Mouse (Mus musculus): ENCODE results near the gene Sema4a. TPM values are rescaled to one million over a fixed set of nuclear protein-coding genes. Genes with fewer than 3 reads are reported as not detected.

Sema4a gene
- polyA plus RNA-seq, 1 experiment from 2014 or later, result 32.8 TPM

DNA sequence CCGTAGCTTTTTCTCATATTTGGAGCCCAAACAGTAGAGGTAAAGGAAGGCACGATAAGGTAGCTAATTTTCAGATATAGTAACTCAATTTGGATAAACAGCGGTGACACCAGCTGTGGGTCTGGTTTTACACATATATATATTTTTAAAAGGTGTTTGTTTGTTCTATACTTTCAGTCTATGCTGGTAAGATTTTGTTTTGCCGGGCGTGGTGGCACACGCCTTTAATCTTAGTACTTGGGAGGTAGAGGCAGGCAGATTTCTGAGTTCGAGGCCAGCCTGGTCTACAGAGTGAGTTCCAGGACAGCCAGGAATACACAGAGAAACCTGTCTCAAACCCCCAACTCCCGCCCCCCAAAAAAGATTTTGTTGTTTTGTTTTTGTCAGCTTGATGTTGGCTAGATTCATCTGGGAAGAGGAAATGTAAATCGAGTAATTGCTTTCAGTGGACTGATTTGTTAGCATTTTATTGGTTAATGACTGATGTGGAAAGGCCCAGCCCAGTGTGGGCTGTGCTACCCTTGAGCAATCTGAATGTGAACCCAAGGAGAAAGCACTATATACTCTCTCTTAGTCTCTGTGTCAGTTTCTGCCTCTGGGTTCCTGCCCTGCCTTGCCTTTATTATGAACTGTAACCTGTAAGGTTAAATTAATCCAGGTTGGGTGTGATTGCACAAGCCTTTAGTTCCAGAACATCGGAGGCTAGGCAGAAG is 35.1 kb downstream of the Sema4a start:
- no peaks in the 10 kb centered on the region for H3K9me3 ChIP-seq (ENCODE audit: control insufficient read depth, low read length)
- H3K4me3 ChIP-seq (ENCODE audit: low read length), result no peak overlapping the region
- H3K27me3 ChIP-seq (replicated peaks; ENCODE audit: control insufficient read depth, insufficient read depth, low read length), result no peaks in the 10 kb centered on the region
- peaks cover under 1% of the 10 kb centered on the region; the same call in 1 of the 2 replicates for H3K36me3 ChIP-seq (ENCODE audit: control insufficient read depth, insufficient read depth, low read length)
- no peak for ATAC-seq
- 89% methylated on average over 10 of the region's 10 CpGs for WGBS
- H3K4me1 ChIP-seq (ENCODE audit: control insufficient read depth, insufficient read depth, low read depth, low read length), result peaks cover 24% of the 10 kb centered on the region
- H3K27ac ChIP-seq (ENCODE audit: low read depth, low read length), result no peak overlapping the region
- no peak overlapping the region; the same call in 1 of the 2 replicates for H3K4me2 ChIP-seq (ENCODE audit: low read length)
- no peak overlapping the region for H3K9ac ChIP-seq (ENCODE audit: low read depth, low read length)

- Histone ChIP-seq H3K4me2 (ENCODE audit: low read length) (peak overlapping the region; percentile 52), H3K4me1 (ENCODE audit: control insufficient read depth, insufficient read depth, low read depth, low read length) (peaks cover 24% of the 10 kb centered on the region), H3K36me3 (ENCODE audit: control insufficient read depth, insufficient read depth, low read length) (peaks cover 6% of the 10 kb centered on the region; the same call in 1 of the 2 replicates), H3K27me3 (replicated peaks; ENCODE audit: control insufficient read depth, insufficient read depth, low read length) (no peaks in the 10 kb centered on the region), H3K4me3 (ENCODE audit: low read length) (peak overlapping the region; percentile 72), H3K9ac (ENCODE audit: low read depth, low read length) (peak overlapping the region; percentile 15; the same call in 1 of the 2 replicates), H3K27ac (ENCODE audit: low read depth, low read length) (no peak overlapping the region), H3K9me3 (ENCODE audit: control insufficient read depth, low read length) (no peaks in the 10 kb centered on the region)
- 17% methylated on average over 2 of the region's 2 CpGs for WGBS
- ATAC-seq, result no peak
These were observed 35.7 kb downstream of the Sema4a start for GRCm38 (mm10) chr3:88425330-88425689.

DNA sequence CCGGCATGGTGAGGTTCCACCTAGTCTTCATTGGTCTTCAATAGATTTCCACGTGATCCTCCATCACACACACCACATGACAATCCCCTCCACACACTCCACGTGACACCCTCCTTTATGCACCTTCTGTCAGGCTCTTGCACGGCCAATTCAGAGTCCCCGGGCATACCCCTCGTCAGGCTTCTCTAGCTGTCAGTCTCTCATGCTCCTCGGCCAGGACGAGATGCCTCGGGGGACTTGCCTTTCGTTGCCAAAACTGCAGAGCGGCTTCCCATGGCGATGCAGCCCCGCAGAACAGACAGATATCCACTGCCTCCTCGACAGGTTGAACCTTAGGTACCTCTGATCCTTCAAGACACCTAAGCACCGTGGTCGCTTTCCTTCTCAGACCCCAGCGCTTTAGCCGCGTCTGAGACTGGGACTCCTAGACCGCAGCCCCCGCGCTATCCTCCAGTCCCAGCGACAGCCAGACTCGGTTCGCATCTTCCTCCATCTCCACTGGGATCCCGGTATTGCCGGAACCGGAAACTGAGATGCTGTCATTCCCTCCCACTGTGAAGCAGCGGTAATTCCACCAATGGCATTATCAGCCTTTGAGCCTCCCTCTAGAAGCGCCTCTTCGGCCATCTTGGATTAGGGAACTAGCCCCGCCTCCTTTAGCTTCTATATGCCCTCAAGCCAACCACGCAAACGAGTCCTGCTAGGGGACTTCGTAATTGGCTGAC is 36.2 kb downstream of the Sema4a start, which contains the start of gene Slc25a44:
Gene Slc25a44 (minus strand): TSS at position 535 of the 725 bp plus-strand sequence.
- H3K4me3 ChIP-seq (ENCODE audit: low read length), result peak within 1 kb of the TSS; percentile 72
- H3K9ac ChIP-seq (ENCODE audit: low read depth, low read length), result peak within 1 kb of the TSS; percentile 70
- H3K4me1 ChIP-seq (ENCODE audit: control insufficient read depth, insufficient read depth, low read depth, low read length), result peaks cover 24% of the 10 kb centered on the region
- peak within 1 kb of the TSS; percentile 64 for H3K4me2 ChIP-seq (ENCODE audit: low read length)
- WGBS, result 1% methylated on average over 35 of the region's 35 CpGs
- no peaks in the 10 kb centered on the region for H3K27me3 ChIP-seq (replicated peaks; ENCODE audit: control insufficient read depth, insufficient read depth, low read length)
- peak within 1 kb of the TSS; percentile 76 for H3K27ac ChIP-seq (ENCODE audit: low read depth, low read length)
- peak; percentile 95 for ATAC-seq
- no peaks in the 10 kb centered on the region for H3K9me3 ChIP-seq (ENCODE audit: control insufficient read depth, low read length)
- peaks cover 9% of the 10 kb centered on the region; the same call in 1 of the 2 replicates for H3K36me3 ChIP-seq (ENCODE audit: control insufficient read depth, insufficient read depth, low read length)

GRCm38 (mm10) chr3:88422020-88422720 is 38.8 kb downstream of the Sema4a start:
- H3K4me1 ChIP-seq (ENCODE audit: control insufficient read depth, insufficient read depth, low read depth, low read length), result peaks cover 24% of the 10 kb centered on the region
- no peaks in the 10 kb centered on the region for H3K9me3 ChIP-seq (ENCODE audit: control insufficient read depth, low read length)
- 0 out of 2 replicates have a peak, but pooled peaks have one; percentile 4 for ATAC-seq
- H3K36me3 ChIP-seq (ENCODE audit: control insufficient read depth, insufficient read depth, low read length), result peaks cover 12% of the 10 kb centered on the region; the same call in 1 of the 2 replicates
- no peak overlapping the region for H3K4me3 ChIP-seq (ENCODE audit: low read length)
- H3K9ac ChIP-seq (ENCODE audit: low read depth, low read length), result peak overlapping the region; percentile 25; the same call in 1 of the 2 replicates
- peak overlapping the region; percentile 6; the same call in 1 of the 2 replicates for H3K4me2 ChIP-seq (ENCODE audit: low read length)
- peak overlapping the region; percentile 55 for H3K27ac ChIP-seq (ENCODE audit: low read depth, low read length)
- 32% methylated on average over 9 of the region's 9 CpGs for WGBS
- no peaks in the 10 kb centered on the region for H3K27me3 ChIP-seq (replicated peaks; ENCODE audit: control insufficient read depth, insufficient read depth, low read length)

DNA sequence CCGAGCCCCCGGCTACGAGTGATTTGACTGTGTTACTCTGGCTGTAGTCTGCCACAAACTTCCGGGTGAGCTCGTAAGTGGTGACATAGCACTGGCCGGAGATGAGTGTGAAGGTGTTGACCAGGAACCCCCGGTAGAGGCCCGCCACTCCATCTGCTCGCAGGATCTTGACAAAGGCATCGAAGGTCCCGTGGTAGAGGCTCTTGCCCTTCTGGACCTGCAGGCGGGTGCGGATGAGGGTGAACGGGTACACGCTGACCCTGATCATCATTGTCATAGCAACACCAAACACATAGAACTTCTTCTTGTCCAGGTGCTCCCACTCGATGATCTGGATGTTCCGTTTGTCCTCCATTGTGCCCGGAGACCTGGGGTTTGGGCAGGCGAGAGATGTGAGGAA is 40.2 kb downstream of the Sema4a start:
- 97% methylated on average over 19 of the region's 19 CpGs for WGBS
- Histone ChIP-seq H3K27ac (ENCODE audit: low read depth, low read length) (no peak overlapping the region), H3K4me1 (ENCODE audit: control insufficient read depth, insufficient read depth, low read depth, low read length) (peaks cover 24% of the 10 kb centered on the region), H3K9me3 (ENCODE audit: control insufficient read depth, low read length) (no peaks in the 10 kb centered on the region), H3K9ac (ENCODE audit: low read depth, low read length) (no peak overlapping the region), H3K36me3 (ENCODE audit: control insufficient read depth, insufficient read depth, low read length) (peaks cover 12% of the 10 kb centered on the region; the same call in 1 of the 2 replicates), H3K27me3 (replicated peaks; ENCODE audit: control insufficient read depth, insufficient read depth, low read length) (no peaks in the 10 kb centered on the region), H3K4me3 (ENCODE audit: low read length) (no peak overlapping the region), H3K4me2 (ENCODE audit: low read length) (no peak overlapping the region)
- no peak for ATAC-seq

DNA sequence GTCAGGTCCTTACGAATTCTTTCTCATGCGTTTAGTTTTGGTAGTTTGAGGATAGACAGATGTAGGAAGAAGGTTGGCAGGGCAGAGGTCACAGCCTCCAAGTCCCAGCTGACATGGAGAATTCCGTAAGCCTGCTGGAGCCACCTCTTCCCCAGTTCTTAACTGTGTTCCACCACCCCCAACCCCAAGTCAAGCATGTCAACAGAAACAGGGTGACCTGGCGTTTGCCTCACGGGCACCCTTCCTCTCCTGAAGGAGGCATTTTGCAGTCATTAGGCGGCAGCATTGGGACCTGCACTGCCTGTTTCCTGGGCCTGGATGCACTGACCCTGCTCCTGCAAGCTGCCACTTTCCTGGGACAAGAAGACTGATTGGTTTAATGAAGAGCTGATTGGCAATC is 43.0 kb downstream of the Sema4a start:
- Histone ChIP-seq H3K27me3 (replicated peaks; ENCODE audit: control insufficient read depth, insufficient read depth, low read length) (no peaks in the 10 kb centered on the region), H3K27ac (ENCODE audit: low read depth, low read length) (no peak overlapping the region), H3K9me3 (ENCODE audit: control insufficient read depth, low read length) (no peaks in the 10 kb centered on the region), H3K4me2 (ENCODE audit: low read length) (no peak overlapping the region), H3K9ac (ENCODE audit: low read depth, low read length) (no peak overlapping the region), H3K36me3 (ENCODE audit: control insufficient read depth, insufficient read depth, low read length) (peaks cover 22% of the 10 kb centered on the region; the same call in 1 of the 2 replicates), H3K4me1 (ENCODE audit: control insufficient read depth, insufficient read depth, low read depth, low read length) (peaks cover 12% of the 10 kb centered on the region), H3K4me3 (ENCODE audit: low read length) (no peak overlapping the region)
- no peak for ATAC-seq
- 85% methylated on average over 6 of the region's 6 CpGs for WGBS

DNA sequence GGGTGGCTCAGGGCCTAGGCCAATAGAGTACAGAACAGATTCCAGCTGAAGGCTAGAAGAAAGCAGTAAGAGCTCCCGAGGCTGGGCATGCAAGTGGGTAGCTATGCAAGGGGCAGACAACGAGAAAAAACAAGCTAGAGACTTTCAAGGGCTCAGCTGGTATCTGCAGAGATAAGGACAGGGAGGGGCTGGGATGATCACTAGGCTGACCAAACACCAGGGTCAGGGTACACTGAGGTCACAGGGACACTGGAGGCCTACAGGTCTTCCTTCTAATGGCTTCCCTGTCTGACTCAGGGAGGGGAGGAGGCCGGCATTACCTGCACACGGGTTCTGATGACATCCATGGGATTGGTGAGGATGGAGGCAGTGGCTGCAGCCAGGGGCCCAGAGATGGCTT is 45.3 kb downstream of the Sema4a start:
- H3K36me3 ChIP-seq (ENCODE audit: control insufficient read depth, insufficient read depth, low read length), result peaks cover 24% of the 10 kb centered on the region; the same call in 1 of the 2 replicates
- H3K9ac ChIP-seq (ENCODE audit: low read depth, low read length), result no peak overlapping the region
- H3K4me1 ChIP-seq (ENCODE audit: control insufficient read depth, insufficient read depth, low read depth, low read length), result peaks cover 4% of the 10 kb centered on the region
- H3K9me3 ChIP-seq (ENCODE audit: control insufficient read depth, low read length), result no peaks in the 10 kb centered on the region
- no peaks in the 10 kb centered on the region for H3K27me3 ChIP-seq (replicated peaks; ENCODE audit: control insufficient read depth, insufficient read depth, low read length)
- H3K27ac ChIP-seq (ENCODE audit: low read depth, low read length), result no peak overlapping the region
- WGBS, result 86% methylated on average over 4 of the region's 4 CpGs
- no peak for ATAC-seq
- H3K4me2 ChIP-seq (ENCODE audit: low read length), result no peak overlapping the region
- H3K4me3 ChIP-seq (ENCODE audit: low read length), result no peak overlapping the region

- no peaks in the 10 kb centered on the region for H3K27me3 ChIP-seq (replicated peaks; ENCODE audit: control insufficient read depth, insufficient read depth, low read length)
- no peak overlapping the region for H3K9ac ChIP-seq (ENCODE audit: low read depth, low read length)
- no peak for ATAC-seq
- no peak overlapping the region for H3K4me2 ChIP-seq (ENCODE audit: low read length)
- WGBS, result 91% methylated on average over 11 of the region's 11 CpGs
- H3K36me3 ChIP-seq (ENCODE audit: control insufficient read depth, insufficient read depth, low read length), result peaks cover 14% of the 10 kb centered on the region; the same call in 1 of the 2 replicates
- no peaks in the 10 kb centered on the region for H3K9me3 ChIP-seq (ENCODE audit: control insufficient read depth, low read length)
- no peak overlapping the region for H3K27ac ChIP-seq (ENCODE audit: low read depth, low read length)
- H3K4me1 ChIP-seq (ENCODE audit: control insufficient read depth, insufficient read depth, low read depth, low read length), result peaks cover 11% of the 10 kb centered on the region
- no peak overlapping the region for H3K4me3 ChIP-seq (ENCODE audit: low read length)
These were observed 48.3 kb downstream of the Sema4a start for GRCm38 (mm10) chr3:88412636-88413035.
